Mouse (Mus musculus) skeletal muscle tissue, adult 2 months (tissue): Measurements from ENCODE around the gene Cnppd1.

Experiments used
- DNase-seq: peaks from one replicate; pipeline ENCODE4 v3.0.0-alpha.2; 2012; ENCODE audit warnings: low read depth, low spot score

The Cnppd1 gene

GRCm38 (mm10) chr1:75142301-75143261, at the start of gene Cnppd1, which contains the start of gene Retreg2:
TSS of gene Cnppd1 (minus strand) at chr1:75142711.
TSS of gene Retreg2 (plus strand) at chr1:75142778.
- DNase-seq: peak; percentile 96

DNA sequence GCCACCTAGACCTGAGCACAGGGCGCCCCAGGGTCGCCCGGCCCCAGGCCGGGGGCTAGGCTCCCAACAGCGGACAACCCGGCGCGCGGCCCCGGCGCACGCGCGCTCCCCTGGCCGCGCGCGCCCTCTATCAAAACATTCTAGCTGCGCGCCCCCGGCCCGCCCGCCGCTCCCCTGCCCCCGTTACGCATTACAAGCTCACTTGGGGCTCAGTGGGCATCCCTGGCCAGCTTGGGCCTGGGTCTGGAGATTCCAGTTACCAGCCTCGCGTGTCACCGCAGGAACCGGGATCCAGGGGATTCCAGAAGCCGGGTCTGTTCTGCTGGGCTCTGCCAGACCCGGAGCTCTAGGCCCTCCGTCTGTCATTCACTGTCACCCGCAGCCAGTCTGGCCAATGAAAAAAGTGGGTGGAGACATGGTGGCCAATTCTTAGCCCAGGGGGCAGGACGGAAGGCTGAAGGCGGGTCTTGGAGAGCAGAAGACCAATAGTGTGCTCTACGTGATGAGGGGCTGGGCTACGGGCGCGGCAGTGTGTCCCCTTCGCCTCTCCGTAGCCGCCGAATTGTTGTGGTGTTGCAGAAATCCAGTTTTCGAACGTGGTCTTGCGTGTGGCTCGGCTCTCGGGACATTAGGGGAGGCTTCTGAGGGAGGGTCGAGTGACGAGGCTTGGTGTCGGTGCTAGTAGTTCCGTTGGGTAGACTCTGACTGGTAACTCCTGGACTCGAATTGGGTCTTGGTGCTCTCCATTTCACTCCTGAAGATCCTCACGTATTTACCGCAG, 49.3 kb upstream of the Cnppd1 start, which contains the start of the genes Ankzf1 and Atg9a:
TSS of gene Ankzf1 (plus strand) at position 530 of the 781 bp plus-strand sequence.
TSS of gene Atg9a (minus strand) at position 575 of the 781 bp plus-strand sequence.
- DNase-seq: peak; percentile 96

DNA sequence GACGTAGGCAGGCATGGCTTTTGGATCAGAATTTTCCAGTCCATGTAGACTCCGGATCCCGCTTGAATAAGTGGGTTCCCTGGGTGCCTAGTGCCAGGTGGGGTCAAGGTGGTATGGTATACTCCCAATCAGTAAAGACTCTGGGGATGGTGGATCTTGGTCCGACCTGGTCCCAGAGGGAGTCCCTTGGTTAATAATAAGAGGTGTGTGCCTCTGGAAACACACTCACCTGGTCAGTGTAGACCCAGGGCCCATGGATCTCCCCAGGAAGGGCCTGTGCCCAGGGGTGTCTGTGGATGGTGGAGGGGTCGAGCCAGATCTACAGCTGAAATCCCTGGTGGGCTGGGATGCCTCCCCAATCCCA, 48.7 kb upstream of the Cnppd1 start:
- DNase-seq: no peak

DNA sequence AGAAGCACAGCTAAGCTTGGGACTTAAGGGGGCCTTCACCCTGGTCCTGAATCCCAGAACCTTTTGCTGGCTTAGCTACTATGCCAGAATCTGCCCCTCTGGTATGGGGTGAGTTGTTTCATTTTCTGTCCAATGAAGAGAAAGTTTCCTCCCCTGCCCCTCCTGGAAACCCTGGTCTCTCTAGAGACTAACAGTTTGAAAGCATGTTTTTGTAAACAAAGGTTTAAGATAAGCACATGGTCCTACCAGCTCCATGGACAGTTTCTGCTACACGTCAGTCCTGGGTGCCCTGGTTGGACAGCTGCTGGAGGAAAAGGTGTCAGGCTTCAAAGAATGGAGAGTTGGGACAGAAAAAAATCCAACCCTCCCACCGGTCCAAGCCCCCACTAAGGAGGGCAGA, 48.1 kb upstream of the Cnppd1 start:
- no peak for DNase-seq

- DNase-seq: no peak
Measured at GRCm38 (mm10) chr1:75187914-75188483, 45.5 kb upstream of the Cnppd1 start.

DNA sequence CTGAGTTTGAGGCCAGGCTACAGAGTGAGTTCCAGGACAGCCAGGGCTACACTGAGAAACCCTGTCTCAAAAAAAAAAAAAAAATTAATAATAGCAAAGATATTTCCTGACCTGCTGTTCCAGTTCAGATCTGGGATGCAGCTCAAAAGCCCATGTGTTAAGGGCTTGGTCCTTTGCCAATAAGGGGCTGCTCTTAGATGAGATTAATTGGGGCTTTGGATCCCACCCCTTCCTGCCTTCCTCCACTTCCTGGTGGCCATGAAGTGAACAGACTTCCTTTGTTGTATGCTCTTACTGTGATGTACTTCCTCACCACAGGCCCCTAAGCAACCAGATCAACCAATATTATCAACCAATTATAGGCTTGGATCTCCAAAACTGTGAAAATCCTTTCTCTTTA, 44.6 kb upstream of the Cnppd1 start:
- no peak for DNase-seq

DNA sequence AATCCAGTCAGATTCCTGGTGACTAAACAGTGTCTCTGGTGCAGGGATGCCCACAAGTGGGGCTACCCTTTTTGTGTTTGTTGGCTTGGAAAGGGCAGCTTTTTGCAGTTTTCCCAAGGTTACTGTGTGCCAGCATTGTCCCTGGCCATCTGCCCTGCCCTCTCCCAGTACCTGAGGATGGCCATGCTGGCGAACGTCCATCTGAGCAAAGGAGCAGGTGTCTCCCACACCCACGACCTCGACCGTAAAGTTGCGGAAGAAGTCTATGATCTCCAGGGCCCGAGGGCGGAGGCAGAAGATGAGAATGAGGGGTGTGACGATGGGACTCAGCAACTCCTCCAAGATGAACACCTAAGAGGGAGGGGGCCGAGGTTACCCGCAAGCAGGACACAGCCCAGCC, 43.0 kb upstream of the Cnppd1 start:
- no peak for DNase-seq

GRCm38 (mm10) chr1:75182160-75182559, 39.6 kb upstream of the Cnppd1 start:
- no peak for DNase-seq

- no peak for DNase-seq
Measured at GRCm38 (mm10) chr1:75181377-75181870, 38.9 kb upstream of the Cnppd1 start.

GRCm38 (mm10) chr1:75180741-75181140, 38.2 kb upstream of the Cnppd1 start:
- no peak for DNase-seq

GRCm38 (mm10) chr1:75180105-75180590, 37.6 kb upstream of the Cnppd1 start, which contains the start of gene Abcb6:
TSS of gene Abcb6 (minus strand) at chr1:75180392.
- peak; percentile 80 for DNase-seq

DNA sequence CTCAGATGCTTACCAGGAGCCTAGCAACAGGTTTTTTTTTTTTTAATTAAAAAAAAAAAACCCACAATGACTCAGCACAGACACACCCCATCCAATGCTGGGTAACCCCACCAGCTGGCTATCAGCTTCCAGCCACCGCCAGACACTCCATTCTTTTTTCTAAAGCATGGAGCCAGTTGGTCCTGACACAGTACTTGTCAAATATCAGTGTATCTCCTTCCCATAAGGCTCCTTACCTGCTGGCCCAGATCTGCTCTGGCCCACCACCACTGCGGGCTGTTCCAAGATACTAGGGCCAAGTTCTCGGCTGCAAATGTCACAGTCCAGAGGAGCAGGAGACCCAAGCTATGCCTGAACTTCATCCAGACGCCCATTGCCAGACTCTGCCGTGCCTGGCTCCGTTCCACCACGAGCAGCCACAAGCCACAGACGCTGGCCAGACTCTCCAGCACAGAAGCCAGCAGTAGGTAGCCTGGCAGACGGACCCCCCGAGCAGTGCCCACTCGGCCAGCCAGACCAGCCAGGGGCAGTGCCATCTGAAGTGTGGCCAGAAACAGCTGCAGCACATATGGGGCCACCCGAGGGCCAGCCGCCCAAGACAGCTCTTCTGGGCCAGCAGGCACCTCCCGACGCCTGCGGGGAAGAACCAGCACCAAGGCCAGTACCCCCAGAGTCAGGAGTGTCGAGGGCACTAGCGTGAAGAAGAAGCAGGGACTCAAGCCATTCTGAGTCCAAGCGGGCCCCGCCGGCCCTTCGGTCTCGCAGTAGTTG, 37.0 kb upstream of the Cnppd1 start:
- peak; percentile 38 for DNase-seq

- peak; percentile 92 for DNase-seq
Measured at GRCm38 (mm10) chr1:75168472-75169464, 26.3 kb upstream of the Cnppd1 start, which contains the start of gene Zfand2b. TSS of gene Zfand2b (plus strand) at chr1:75168646.

DNA sequence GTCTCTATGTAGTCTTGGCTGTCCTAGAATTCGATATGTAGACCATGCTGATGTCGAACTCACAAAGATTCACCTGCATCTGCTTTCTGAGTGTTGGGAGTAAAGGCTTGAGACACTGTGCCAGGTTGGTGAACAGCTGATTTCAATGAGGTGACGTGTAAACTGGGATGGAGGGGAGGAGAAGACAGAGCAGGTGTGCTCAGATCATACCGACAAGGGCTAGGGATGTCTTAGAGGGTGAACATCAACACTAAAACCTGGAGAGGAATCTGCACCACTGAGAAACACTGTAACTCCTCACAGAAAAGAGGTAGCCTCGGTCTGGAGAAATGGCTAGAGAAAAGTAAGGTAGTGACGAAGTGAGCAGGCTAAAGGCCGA, 25.6 kb upstream of the Cnppd1 start:
- no peak for DNase-seq

GRCm38 (mm10) chr1:75160256-75160617, 17.7 kb upstream of the Cnppd1 start:
- no peak for DNase-seq

- DNase-seq: no peak
Measured at GRCm38 (mm10) chr1:75159540-75160255, 17.2 kb upstream of the Cnppd1 start.

DNA sequence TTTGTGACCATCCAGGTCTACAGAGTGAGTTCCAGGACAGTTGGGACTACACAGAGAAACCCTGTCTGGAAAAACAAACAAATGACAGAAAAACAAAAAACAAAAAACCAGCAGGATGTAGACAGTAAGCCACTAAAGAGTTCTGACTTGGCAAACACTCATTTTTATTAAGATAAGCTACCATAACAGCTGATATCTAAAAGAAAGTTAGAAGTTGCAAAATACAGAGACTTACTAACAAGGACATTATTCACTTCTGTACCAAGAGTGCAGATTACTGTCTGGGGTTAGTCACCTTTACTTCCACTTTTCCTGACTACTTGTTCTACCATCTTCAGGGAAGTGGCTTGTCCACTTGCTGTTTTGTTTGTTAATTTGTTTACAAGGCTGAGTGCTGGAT, 16.5 kb upstream of the Cnppd1 start:
- DNase-seq: no peak

GRCm38 (mm10) chr1:75155837-75156236, 13.3 kb upstream of the Cnppd1 start:
- DNase-seq: no peak

- DNase-seq: no peak
Measured at GRCm38 (mm10) chr1:75148727-75149126, 6.2 kb upstream of the Cnppd1 start.
